Mouse (Mus musculus) kidney, postnatal 36 days (tissue): ENCODE results near the gene Cd247.
A peak's percentile ranks its signal among the peaks of the same experiment; 100 is the strongest.

Experiments used
- DNase-seq, 2 experiments: peaks; one replicate each; pipeline ENCODE4 v3.0.0; 2021 to 2022; ENCODE audit warnings: mixed read lengths in 2 of 2

Gene Cd247

GRCm38 (mm10) chr1:165828173-165828572, 39.7 kb downstream of the Cd247 start:
- no peak for DNase-seq

GRCm38 (mm10) chr1:165828615-165829014, 40.1 kb downstream of the Cd247 start:
- no peak for DNase-seq

GRCm38 (mm10) chr1:165829890-165830289, 41.4 kb downstream of the Cd247 start:
- no peak for DNase-seq

- DNase-seq: no peak
Observed at GRCm38 (mm10) chr1:165833244-165833643, 44.8 kb downstream of the Cd247 start.

GRCm38 (mm10) chr1:165833910-165834632, 45.6 kb downstream of the Cd247 start:
- DNase-seq: no peak

GRCm38 (mm10) chr1:165834633-165834975, 46.1 kb downstream of the Cd247 start:
- DNase-seq: no peak

GRCm38 (mm10) chr1:165836461-165836860, 48.0 kb downstream of the Cd247 start:
- DNase-seq: peak; percentile 21 to 49

- DNase-seq: no peak
Observed at GRCm38 (mm10) chr1:165837546-165837945, 49.1 kb downstream of the Cd247 start.

- DNase-seq: no peak
Observed at GRCm38 (mm10) chr1:165839201-165839600, 50.7 kb downstream of the Cd247 start.

GRCm38 (mm10) chr1:165840548-165841230, 52.2 kb downstream of the Cd247 start:
- DNase-seq: peak in 1 of 2 experiments; percentile 18

- DNase-seq: no peak
Observed at GRCm38 (mm10) chr1:165842170-165842569, 53.7 kb downstream of the Cd247 start.

GRCm38 (mm10) chr1:165843586-165843985, 55.1 kb downstream of the Cd247 start:
- no peak for DNase-seq

- DNase-seq: peak in 1 of 2 experiments; percentile 23
Observed at GRCm38 (mm10) chr1:165844466-165844951, 56.0 kb downstream of the Cd247 start.

GRCm38 (mm10) chr1:165844956-165845355, 56.5 kb downstream of the Cd247 start:
- peak in 1 of 2 experiments; percentile 55 for DNase-seq

GRCm38 (mm10) chr1:165845366-165845765, 56.9 kb downstream of the Cd247 start:
- peak in 1 of 2 experiments; percentile 19 for DNase-seq

- DNase-seq: no peak
Observed at GRCm38 (mm10) chr1:165848417-165848816, 59.9 kb downstream of the Cd247 start.

- no peak for DNase-seq
Observed at GRCm38 (mm10) chr1:165848881-165849280, 60.4 kb downstream of the Cd247 start.

GRCm38 (mm10) chr1:165849458-165850445, 61.3 kb downstream of the Cd247 start:
- DNase-seq: no peak

GRCm38 (mm10) chr1:165852131-165852530, 63.6 kb downstream of the Cd247 start:
- DNase-seq: peak in 1 of 2 experiments; percentile 30

- no peak for DNase-seq
Observed at GRCm38 (mm10) chr1:165853131-165853721, 64.7 kb downstream of the Cd247 start.

GRCm38 (mm10) chr1:165853729-165854420, 65.4 kb downstream of the Cd247 start:
- DNase-seq: peak; percentile 42 to 89
